Mouse (Mus musculus): ENCODE measurements at regions not wholly inside any gene's neighbourhood (a gene's known extent, or its start where the extent isn't known, plus 50 kb on each side); places are given as distances from the start of the nearest gene placed in this dataset.

GRCm38 (mm10) chr13:101234550-101234949 lies 401.3 kb upstream of the Slc30a5 start:
- no peak for DNase-seq
- intact Hi-C loops (cut with DNase I): loop anchor here (10.0 kb wide), 1 partner anchor 460 kb away; no protein-coding TSS in a partner anchor

- peak in 1 of 2 experiments; percentile 30 for DNase-seq
- intact Hi-C loops (cut with DNase I): loop anchor here (10.0 kb wide), 1 partner anchor 461 kb away; no protein-coding TSS in a partner anchor
These were observed 400.6 kb upstream of the Slc30a5 start for GRCm38 (mm10) chr13:101233843-101234281.

- intact Hi-C loops (cut with DNase I): loop anchor here (10.0 kb wide), 1 partner anchor 461 kb away; no protein-coding TSS in a partner anchor
- DNase-seq: peak; percentile 78 to 87
These were observed 400.1 kb upstream of the Slc30a5 start for GRCm38 (mm10) chr13:101233181-101233842.

- intact Hi-C loops (cut with DNase I): loop anchor here (10.0 kb wide), 1 partner anchor 465 kb away; no protein-coding TSS in a partner anchor
- no peak for DNase-seq
These were observed 396.6 kb upstream of the Slc30a5 start for GRCm38 (mm10) chr13:101229861-101230260.

- DNase-seq: no peak
- intact Hi-C loops (cut with DNase I): no loop called here
These were observed 392.1 kb upstream of the Slc30a5 start for GRCm38 (mm10) chr13:101225366-101225765.

- intact Hi-C loops (cut with DNase I): no loop called here
These were observed 388.3 kb upstream of the Slc30a5 start for GRCm38 (mm10) chr13:101221331-101222043.

GRCm38 (mm10) chr13:101219568-101219967 lies 386.3 kb upstream of the Slc30a5 start:
- DNase-seq: no peak
- intact Hi-C loops (cut with DNase I): no loop called here

More at GRCm38 (mm10) chr13:101221331-101222043, 388.3 kb upstream of the Slc30a5 start:
- DNase-seq: no peak

- intact Hi-C loops (cut with DNase I): no loop called here
- DNase-seq: no peak
These were observed 383.8 kb upstream of the Slc30a5 start for GRCm38 (mm10) chr13:101216897-101217480.

- DNase-seq: no peak
- intact Hi-C loops (cut with DNase I): no loop called here
These were observed 383.2 kb upstream of the Slc30a5 start for GRCm38 (mm10) chr13:101216421-101216820.

GRCm38 (mm10) chr13:101215792-101216221 lies 382.6 kb upstream of the Slc30a5 start:
- intact Hi-C loops (cut with DNase I): no loop called here

GRCm38 (mm10) chr13:101215131-101215641 lies 382.0 kb upstream of the Slc30a5 start:
- intact Hi-C loops (cut with DNase I): no loop called here
- DNase-seq: no peak

More at GRCm38 (mm10) chr13:101215792-101216221, 382.6 kb upstream of the Slc30a5 start:
- no peak for DNase-seq

GRCm38 (mm10) chr13:101214094-101214493 lies 380.9 kb upstream of the Slc30a5 start:
- DNase-seq: no peak
- intact Hi-C loops (cut with DNase I): no loop called here

GRCm38 (mm10) chr13:101213121-101213916 lies 380.1 kb upstream of the Slc30a5 start:
- no peak for DNase-seq
- intact Hi-C loops (cut with DNase I): no loop called here

- intact Hi-C loops (cut with DNase I): no loop called here
- DNase-seq: no peak
These were observed 379.2 kb upstream of the Slc30a5 start for GRCm38 (mm10) chr13:101212341-101212895.

- intact Hi-C loops (cut with DNase I): no loop called here
- no peak for DNase-seq
These were observed 375.6 kb upstream of the Slc30a5 start for GRCm38 (mm10) chr13:101208788-101209187.

- intact Hi-C loops (cut with DNase I): no loop called here
- no peak for DNase-seq
These were observed 370.2 kb upstream of the Slc30a5 start for GRCm38 (mm10) chr13:101203463-101203862.

- no peak for DNase-seq
- intact Hi-C loops (cut with DNase I): no loop called here
These were observed 369.5 kb upstream of the Slc30a5 start for GRCm38 (mm10) chr13:101202565-101203313.

- no peak for DNase-seq
- intact Hi-C loops (cut with DNase I): no loop called here
These were observed 357.1 kb upstream of the Slc30a5 start for GRCm38 (mm10) chr13:101190249-101190830.

- intact Hi-C loops (cut with DNase I): no loop called here
These were observed 349.2 kb upstream of the Slc30a5 start for GRCm38 (mm10) chr13:101182387-101182786.

More at GRCm38 (mm10) chr13:101182387-101182786, 349.2 kb upstream of the Slc30a5 start:
- no peak for DNase-seq
